Mouse (Mus musculus): ENCODE measurements around the gene Plppr5. TPM values are rescaled to one million over a fixed set of nuclear protein-coding genes. Genes with fewer than 3 reads are reported as not detected.

The Plppr5 gene
- polyA plus RNA-seq, 1 experiment from 2014 or later, result not detected

Other genes starting within 250 kb of the Plppr5 start
- gene Plppr4, start 214.0 kb upstream of the Plppr5 start, polyA plus RNA-seq (2014; fragmentation: Nextera tagmentation; extraction: Ambion mirVana), result 0.07 and 0.14 TPM in 2 replicates

All from limb, embryonic 11.5 days (tissue).